Mouse (Mus musculus) heart, postnatal 14 days (tissue): ENCODE measurements around the gene Plin3. TPM values are rescaled to one million over a fixed set of nuclear protein-coding genes. Genes with fewer than 3 reads are reported as not detected.
"Not testable (repeated sequence)": the region's sequence is repeated elsewhere in the genome, so short reads cannot be mapped to it uniquely, and the experiment has no call there.

Experiments
- DNase-seq, 2 experiments: peaks; one replicate each; pipeline ENCODE4 v3.0.0; 2021 to 2022
- intact Hi-C: fragments of 180-260 bp; cut with DNase I; formaldehyde crosslinking; loops from one replicate; pipeline ENCODE4 v1.15.1; 2025
- total RNA-seq, 2 experiments: library from RNA; stranded (reverse); gene quantifications; 2 replicates each; pipeline ENCODE4 v1.2.3; 2021

Gene Plin3
- total RNA-seq, 2 experiments from 2014 or later, result 115 to 133 TPM

- no peak for DNase-seq
- intact Hi-C loops, result no loop called here
Observed at GRCm38 (mm10) chr17:56278340-56278739, 14.3 kb downstream of the Plin3 start.

- DNase-seq, result no peak
- intact Hi-C loops, result loop anchor here (2.0 kb wide), 1 partner anchor 13 kb away; no protein-coding TSS in a partner anchor
Observed at GRCm38 (mm10) chr17:56277567-56277893, 15.1 kb downstream of the Plin3 start.

- peak; percentile 89 to 90 for DNase-seq
- intact Hi-C loops, result loop anchor here (2.0 kb wide), 1 partner anchor 14 kb away; no protein-coding TSS in a partner anchor
Observed at GRCm38 (mm10) chr17:56276643-56277566, 15.8 kb downstream of the Plin3 start, which contains the start of gene Ticam1. Gene Ticam1, minus strand, starts transcription at chr17:56276786.

- intact Hi-C loops, result loop anchor here (2.0 kb wide), 1 partner anchor 15 kb away; no protein-coding TSS in a partner anchor
- DNase-seq, result no peak
Observed at GRCm38 (mm10) chr17:56275842-56276480, 16.7 kb downstream of the Plin3 start.

- intact Hi-C loops, result no loop called here
- DNase-seq, result no peak
Observed at GRCm38 (mm10) chr17:56273986-56274385, 18.7 kb downstream of the Plin3 start.

- DNase-seq, result peak in 1 of 2 experiments; percentile 2
- intact Hi-C loops, result no loop called here
Observed at GRCm38 (mm10) chr17:56273482-56273881, 19.2 kb downstream of the Plin3 start.

- intact Hi-C loops, result no loop called here
- peak in 1 of 2 experiments; percentile 9 for DNase-seq
Observed at GRCm38 (mm10) chr17:56272644-56273043, 20.0 kb downstream of the Plin3 start.

- no peak for DNase-seq
- intact Hi-C loops, result no loop called here
Observed at GRCm38 (mm10) chr17:56271609-56272253, 20.9 kb downstream of the Plin3 start.

- DNase-seq, result peak in 1 of 2 experiments; percentile 6
- intact Hi-C loops, result no loop called here
Observed at GRCm38 (mm10) chr17:56269741-56270140, 22.9 kb downstream of the Plin3 start.

- DNase-seq, result peak; percentile 40 to 63
- intact Hi-C loops, result no loop called here
Observed at GRCm38 (mm10) chr17:56269153-56269630, 23.5 kb downstream of the Plin3 start.

GRCm38 (mm10) chr17:56266271-56266670, 26.4 kb downstream of the Plin3 start:
- intact Hi-C loops, result no loop called here
- no peak for DNase-seq

- no peak for DNase-seq
- intact Hi-C loops, result no loop called here
Observed at GRCm38 (mm10) chr17:56265869-56266268, 26.8 kb downstream of the Plin3 start.

- intact Hi-C loops, result no loop called here
- DNase-seq, result no peak
Observed at GRCm38 (mm10) chr17:56265011-56265410, 27.7 kb downstream of the Plin3 start.

GRCm38 (mm10) chr17:56264020-56264419, 28.7 kb downstream of the Plin3 start:
- intact Hi-C loops, result no loop called here
- DNase-seq, result peak; percentile 80 to 88

GRCm38 (mm10) chr17:56262645-56263094, 30.0 kb downstream of the Plin3 start:
- intact Hi-C loops, result no loop called here
- DNase-seq, result peak; percentile 53 to 69

- peak; percentile 48 to 61 for DNase-seq
- intact Hi-C loops, result no loop called here
Observed at GRCm38 (mm10) chr17:56261166-56261565, 31.5 kb downstream of the Plin3 start.

- no peak for DNase-seq
- intact Hi-C loops, result loop anchor here (10.0 kb wide), 1 partner anchor 305 kb away; the partner anchor contains the start of genes Ebi3 and Yju2
Observed at GRCm38 (mm10) chr17:56259301-56260037, 33.2 kb downstream of the Plin3 start.

GRCm38 (mm10) chr17:56258812-56259211, 33.9 kb downstream of the Plin3 start:
- not testable (repeated sequence) for DNase-seq
- intact Hi-C loops, result loop anchor here (10.0 kb wide), 1 partner anchor 304 kb away; the partner anchor contains the start of genes Ebi3 and Yju2

- intact Hi-C loops, result loop anchor here (10.0 kb wide), 1 partner anchor 303 kb away; the partner anchor contains the start of genes Ebi3 and Yju2
- not testable (repeated sequence) for DNase-seq
Observed at GRCm38 (mm10) chr17:56258269-56258668, 34.4 kb downstream of the Plin3 start.
